Mouse (Mus musculus) lung, embryonic 15.5 days (tissue): ENCODE data around the gene F3. TPM values are rescaled to one million over a fixed set of nuclear protein-coding genes. Genes with fewer than 3 reads are reported as not detected.
"Not testable (repeated sequence)": the region's sequence is repeated elsewhere in the genome, so short reads cannot be mapped to it uniquely, and the experiment has no call there.

ENCODE experiments used
- ATAC-seq: fragments of 200-750 bp; cut with Nextera tagmentation; 2 replicates; pipeline ENCODE4 v1.8.0; 2017; ENCODE audit warnings: moderate number of reproducible peaks, borderline replicate concordance; ENCODE audit not compliant: low FRiP score, low TSS enrichment; ENCODE audit errors: extremely low read depth
- H3K27ac ChIP-seq: fragments of 300-500 bp; sonication (generic); 2 replicates; pipeline ENCODE4 v1.5.1; 2015; ENCODE audit warnings: moderate library complexity, mild to moderate bottlenecking, inconsistent platforms
- H3K27me3 ChIP-seq: fragments of 300-500 bp; sonication (generic); 2 replicates; pipeline ENCODE4 v1.6.1; 2015; ENCODE audit warnings: inconsistent platforms
- H3K36me3 ChIP-seq: fragments of 300-500 bp; sonication (generic); 2 replicates; pipeline ENCODE4 v1.6.1; 2015; ENCODE audit warnings: inconsistent platforms
- H3K4me1 ChIP-seq: fragments of 300-500 bp; sonication (generic); 2 replicates; pipeline ENCODE4 v1.6.1; 2015; ENCODE audit warnings: inconsistent platforms
- H3K4me2 ChIP-seq: fragments of 300-500 bp; sonication (generic); 2 replicates; pipeline ENCODE4 v1.6.1; 2015; ENCODE audit warnings: inconsistent platforms, mild to moderate bottlenecking, moderate library complexity
- H3K4me3 ChIP-seq: fragments of 300-500 bp; sonication (generic); 2 replicates; pipeline ENCODE4 v1.5.1; 2015; ENCODE audit warnings: mild to moderate bottlenecking, inconsistent platforms
- H3K9ac ChIP-seq: fragments of 300-500 bp; sonication (generic); 2 replicates; pipeline ENCODE4 v1.6.1; 2015; ENCODE audit warnings: inconsistent platforms
- H3K9me3 ChIP-seq: fragments of 300-500 bp; sonication (generic); 2 replicates; pipeline ENCODE4 v1.6.1; 2016; ENCODE audit warnings: inconsistent platforms
- WGBS: fragments of 180-500 bp; shearing (Covaris S2); methylation state at CpG from one replicate; pipeline ENCODE4 v1.1.7; 2015; 5-methylcytosine and 5-hydroxymethylcytosine counted together
- polyA plus RNA-seq: library from polyadenylated mRNA; unstranded; fragments of >200 nt; fragmentation: Nextera tagmentation; extraction: Ambion mirVana; gene quantifications from 2 replicates; pipeline ENCODE4 v1.2.1, GENCODE M21; 2015

The F3 gene
- polyA plus RNA-seq, 1 experiment from 2014 or later, result 26.4 TPM

DNA sequence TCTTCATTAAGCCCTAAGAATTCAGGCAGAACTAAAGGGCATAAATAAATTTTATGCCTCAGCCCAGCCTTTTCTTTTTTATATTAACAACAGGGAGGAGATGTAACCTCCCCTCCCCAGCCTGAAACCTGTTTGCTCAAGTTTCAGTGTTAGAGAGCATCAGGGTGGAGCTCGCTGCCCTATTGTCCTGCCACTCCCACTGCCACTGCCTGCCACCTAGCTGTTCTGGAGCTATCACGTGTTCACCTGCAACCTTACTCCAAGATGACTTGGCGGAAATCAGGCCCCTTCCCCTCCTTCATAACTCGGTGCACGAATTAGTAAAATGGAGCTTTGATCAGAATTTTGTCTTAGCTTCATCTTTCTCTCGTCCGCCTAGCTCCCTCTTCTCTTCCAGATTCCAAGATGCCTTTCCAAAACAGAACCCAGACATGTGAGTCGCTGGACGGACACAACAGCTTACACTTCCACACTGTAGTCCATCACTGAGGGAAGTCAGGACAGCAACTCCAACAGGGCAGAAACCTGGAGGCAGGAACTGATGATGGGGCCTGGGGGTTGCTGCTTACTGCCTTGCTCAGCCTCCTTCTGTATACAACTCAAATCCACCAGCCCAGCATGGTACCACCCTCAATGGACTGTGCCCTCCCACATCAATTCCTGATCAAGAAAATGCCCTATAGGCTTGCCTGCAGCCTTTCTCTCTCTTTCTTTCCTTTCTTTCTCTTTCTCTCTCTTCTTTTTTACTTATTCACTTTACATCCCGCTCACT is 31.2 kb downstream of the F3 start:
- 79% methylated on average over 10 of the region's 10 CpGs for WGBS
- ATAC-seq, result not testable (repeated sequence)
- peaks cover 10% of the 10 kb centered on the region; the same call in 1 of the 2 replicates for H3K36me3 ChIP-seq

DNA sequence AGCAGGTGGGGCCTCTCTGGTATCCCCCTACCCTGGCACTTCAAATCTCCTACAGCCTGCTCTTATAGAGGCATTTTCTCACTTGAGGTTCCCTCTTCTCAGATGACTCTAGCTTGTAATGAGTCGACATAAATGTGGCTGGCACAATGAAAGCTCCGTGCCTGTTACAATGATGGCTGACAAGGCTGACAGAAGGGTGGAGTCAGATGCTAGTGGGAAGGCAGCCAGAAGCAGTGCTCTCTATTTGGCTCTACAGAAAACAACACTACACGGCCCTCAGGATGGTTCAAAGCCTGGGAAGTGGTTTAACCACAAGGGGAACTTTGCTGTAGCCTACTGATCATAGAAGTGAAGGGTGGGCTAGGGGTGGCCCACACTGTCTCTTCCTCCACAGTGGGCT is 31.8 kb downstream of the F3 start:
- ATAC-seq, result no peak
- 0 out of 2 replicates have a peak, but pooled peaks cover 5% of the 10 kb centered on the region for H3K4me1 ChIP-seq
- WGBS, result 21% methylated on average over 3 of the region's 3 CpGs

More for the DNA sequence above, 31.2 kb downstream of the F3 start:
- not testable (repeated sequence) for H3K4me2 ChIP-seq, H3K9me3 ChIP-seq, H3K4me1 ChIP-seq, H3K27ac ChIP-seq, H3K27me3 ChIP-seq, H3K9ac ChIP-seq, H3K4me3 ChIP-seq

DNA sequence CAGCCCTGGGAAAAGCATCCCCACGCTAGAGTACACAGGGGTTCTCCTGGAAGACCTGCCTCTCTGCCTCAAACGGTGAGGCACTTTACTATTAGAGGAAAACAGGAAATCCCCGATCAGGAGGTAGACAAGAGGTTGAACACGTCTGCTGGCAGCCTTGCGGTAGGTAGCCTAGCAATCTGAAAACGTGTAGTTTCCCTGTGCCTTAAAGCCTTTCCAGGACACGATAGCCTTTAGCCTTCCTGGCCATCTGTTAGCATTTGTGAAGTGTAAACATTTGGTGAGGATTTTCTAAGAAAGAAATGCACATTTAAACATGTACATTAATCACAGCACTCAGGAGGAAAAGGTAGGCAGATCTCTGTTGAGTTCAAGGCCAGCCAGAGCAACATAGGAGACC is 35.0 kb downstream of the F3 start:
- no peak for ATAC-seq
- 27% methylated on average over 7 of the region's 7 CpGs for WGBS
- no peak overlapping the region for H3K9ac ChIP-seq
- H3K4me3 ChIP-seq, result no peak overlapping the region
- peaks cover 15% of the 10 kb centered on the region; the same call in 1 of the 2 replicates for H3K36me3 ChIP-seq
- no peak overlapping the region for H3K27ac ChIP-seq
- no peaks in the 10 kb centered on the region for H3K9me3 ChIP-seq
- H3K4me2 ChIP-seq, result no peak overlapping the region
- 0 out of 2 replicates have a peak, but pooled peaks cover 5% of the 10 kb centered on the region for H3K4me1 ChIP-seq
- no peaks in the 10 kb centered on the region for H3K27me3 ChIP-seq

More for the DNA sequence above, 31.8 kb downstream of the F3 start:
- no peak overlapping the region for H3K27ac ChIP-seq
- peaks cover 11% of the 10 kb centered on the region; the same call in 1 of the 2 replicates for H3K36me3 ChIP-seq
- no peaks in the 10 kb centered on the region for H3K27me3 ChIP-seq
- H3K9ac ChIP-seq, result no peak overlapping the region
- H3K9me3 ChIP-seq, result no peaks in the 10 kb centered on the region
- H3K4me2 ChIP-seq, result no peak overlapping the region
- H3K4me3 ChIP-seq, result no peak overlapping the region

DNA sequence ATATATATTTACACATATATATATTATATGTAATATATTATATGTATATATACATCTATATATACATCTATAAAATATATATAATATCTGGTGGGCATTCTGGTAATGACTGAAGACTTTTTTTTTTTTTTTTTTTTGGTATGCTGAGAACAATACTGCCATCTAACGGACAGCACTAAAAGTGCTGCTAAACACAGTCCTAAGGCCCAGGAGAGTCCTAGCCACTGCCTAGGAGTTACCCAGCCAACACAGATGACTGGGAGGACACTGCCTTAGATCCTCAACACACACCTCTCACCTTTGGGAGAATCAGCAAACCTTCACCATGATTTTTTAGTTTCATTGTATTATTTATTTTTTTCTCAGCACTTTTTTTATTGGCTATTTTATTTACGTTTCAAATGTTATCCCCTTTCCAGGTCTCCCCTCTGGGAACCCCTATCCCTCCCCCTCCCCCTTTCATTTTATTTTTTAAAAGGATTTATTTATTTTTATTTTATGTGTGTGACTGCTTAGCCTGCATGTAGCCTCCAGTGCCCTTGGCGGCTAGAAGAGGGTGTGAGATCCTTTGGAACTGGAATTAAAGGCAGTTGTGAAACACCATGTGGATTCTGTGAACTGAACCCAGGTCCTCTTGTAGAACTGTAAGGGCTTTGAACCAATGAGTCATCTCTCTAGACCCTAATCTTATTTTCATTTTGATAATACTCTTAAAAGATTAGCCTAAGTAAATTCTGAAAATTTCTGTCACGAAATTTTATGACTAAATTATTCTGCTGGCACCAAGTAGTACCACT is 38.9 kb downstream of the F3 start:
- Histone ChIP-seq H3K9me3 (no peaks in the 10 kb centered on the region), H3K4me3 (no peak overlapping the region), H3K4me1 (no peaks in the 10 kb centered on the region), H3K27me3 (no peaks in the 10 kb centered on the region), H3K9ac (no peak overlapping the region), H3K36me3 (peaks cover 39% of the 10 kb centered on the region), H3K4me2 (no peak overlapping the region), H3K27ac (no peak overlapping the region)
- 57% methylated on average over 4 of the region's 4 CpGs for WGBS
- ATAC-seq, result peak; percentile 65; the same call in 1 of the 2 replicates

DNA sequence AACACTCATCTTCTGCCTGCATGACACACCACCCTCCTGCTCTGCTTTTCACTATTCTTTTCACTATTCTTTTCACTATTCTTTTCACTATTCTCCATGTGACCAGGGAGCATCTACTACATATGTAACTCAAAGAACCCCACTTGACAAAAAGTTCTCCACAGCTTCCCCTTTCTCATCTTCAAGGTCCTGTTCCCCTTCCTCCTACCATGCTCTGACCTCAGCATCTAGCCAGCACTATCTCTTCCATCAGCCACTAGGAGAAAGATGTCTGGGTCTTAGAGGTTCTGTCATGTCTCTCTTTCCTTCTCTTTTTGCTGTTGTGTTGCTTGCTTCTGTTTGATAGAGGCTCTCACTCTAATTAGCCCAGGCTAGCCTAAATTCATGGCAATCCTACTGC is 42.7 kb downstream of the F3 start:
- peaks cover 60% of the 10 kb centered on the region for H3K36me3 ChIP-seq
- H3K9me3 ChIP-seq, result no peaks in the 10 kb centered on the region
- H3K27ac ChIP-seq, result no peak overlapping the region
- no peak overlapping the region for H3K4me2 ChIP-seq
- H3K27me3 ChIP-seq, result no peaks in the 10 kb centered on the region
- H3K4me3 ChIP-seq, result no peak overlapping the region
- no peak overlapping the region for H3K9ac ChIP-seq
- no peaks in the 10 kb centered on the region for H3K4me1 ChIP-seq
- ATAC-seq, result no peak

DNA sequence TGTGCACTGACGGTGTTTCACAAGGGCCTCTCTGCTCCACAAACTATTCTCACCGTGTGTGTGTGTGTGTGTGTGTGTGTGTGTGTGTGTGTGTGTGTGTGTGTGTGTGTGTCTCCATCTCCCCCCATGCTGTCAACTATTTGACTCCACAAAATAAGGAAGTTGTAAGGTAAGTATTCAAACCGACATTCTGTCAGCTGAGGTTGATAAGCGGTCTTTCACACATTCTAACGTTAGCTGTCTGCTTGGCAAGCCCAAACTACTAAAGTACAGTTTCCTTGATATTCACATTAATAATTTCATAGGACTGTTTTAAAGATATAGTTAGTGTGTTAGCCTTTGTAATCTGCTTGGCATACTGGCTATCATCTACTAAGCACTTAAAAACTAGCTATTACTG is 43.5 kb downstream of the F3 start:
- H3K4me3 ChIP-seq, result no peak overlapping the region

DNA sequence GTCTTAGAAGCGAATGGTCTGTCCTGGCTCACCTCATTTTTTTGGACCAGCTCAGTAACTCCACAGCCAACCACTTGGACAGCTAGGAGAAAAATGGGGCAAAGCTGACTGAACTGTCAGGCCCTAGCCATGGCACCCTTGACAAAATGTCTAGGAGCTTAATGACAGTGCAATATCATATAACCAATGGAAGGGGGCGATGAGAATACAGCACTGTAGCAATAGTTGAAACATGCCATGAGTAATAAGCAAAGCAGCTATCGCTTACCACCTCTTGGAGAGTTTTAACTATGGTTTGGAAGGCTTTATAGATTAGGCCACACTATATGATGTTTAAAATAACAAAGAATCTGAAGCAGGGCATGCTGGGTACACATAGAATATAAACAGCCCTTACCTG is 45.4 kb downstream of the F3 start:
- H3K27me3 ChIP-seq, result no peaks in the 10 kb centered on the region
- H3K9ac ChIP-seq, result no peak overlapping the region
- H3K4me3 ChIP-seq, result no peak overlapping the region
- peaks cover 67% of the 10 kb centered on the region for H3K36me3 ChIP-seq
- H3K4me1 ChIP-seq, result no peaks in the 10 kb centered on the region
- 88% methylated on average over 3 of the region's 3 CpGs for WGBS
- no peak for ATAC-seq
- H3K9me3 ChIP-seq, result no peaks in the 10 kb centered on the region
- H3K27ac ChIP-seq, result no peak overlapping the region
- H3K4me2 ChIP-seq, result no peak overlapping the region

More for the DNA sequence above, 43.5 kb downstream of the F3 start:
- no peak overlapping the region for H3K4me2 ChIP-seq
- H3K27me3 ChIP-seq, result no peaks in the 10 kb centered on the region
- H3K36me3 ChIP-seq, result peaks cover 66% of the 10 kb centered on the region
- no peak overlapping the region for H3K9ac ChIP-seq
- no peaks in the 10 kb centered on the region for H3K9me3 ChIP-seq
- H3K4me1 ChIP-seq, result no peaks in the 10 kb centered on the region
- H3K27ac ChIP-seq, result no peak overlapping the region
- 79% methylated on average over 5 of the region's 5 CpGs for WGBS
- no peak for ATAC-seq

DNA sequence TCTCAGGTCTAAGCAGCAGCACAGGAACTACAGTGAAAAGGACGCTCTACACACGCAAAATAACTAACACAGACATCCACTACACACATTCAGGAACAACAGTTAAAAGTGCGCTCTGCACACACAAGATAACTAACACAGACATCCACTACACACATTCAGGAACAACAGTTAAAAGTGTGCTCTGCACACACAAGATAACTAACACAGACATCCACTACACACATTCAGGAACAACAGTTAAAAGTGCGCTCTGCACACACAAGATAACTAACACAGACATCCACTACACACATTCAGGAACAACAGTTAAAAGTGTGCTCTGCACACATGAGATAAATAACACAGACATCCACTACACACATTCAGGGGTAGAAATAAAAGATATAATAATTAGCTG is 50.0 kb downstream of the F3 start:
- not testable (repeated sequence) for H3K4me3 ChIP-seq, H3K9me3 ChIP-seq, H3K9ac ChIP-seq, H3K4me2 ChIP-seq, H3K27ac ChIP-seq, H3K4me1 ChIP-seq, H3K27me3 ChIP-seq, ATAC-seq
- 96% methylated on average over 4 of the region's 4 CpGs for WGBS
- peaks cover 52% of the 10 kb centered on the region for H3K36me3 ChIP-seq

DNA sequence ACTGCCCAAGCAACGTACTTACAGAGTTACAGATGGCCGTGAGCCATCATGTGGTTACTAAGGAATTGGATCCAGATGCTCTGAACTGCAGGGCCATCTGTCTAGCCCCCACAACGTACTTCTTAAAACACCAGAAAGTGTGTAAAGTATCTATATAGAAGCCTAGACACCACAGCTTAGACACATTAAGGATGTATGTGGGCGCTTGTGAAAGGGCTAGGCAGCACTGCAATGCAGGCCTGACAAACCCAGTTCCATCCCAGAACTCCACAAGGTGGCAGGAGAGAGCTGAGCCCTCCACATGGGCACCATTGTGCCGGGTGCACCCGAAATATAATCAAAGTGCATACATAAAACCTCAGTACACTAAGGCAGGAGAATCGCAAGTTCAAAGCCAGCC is 54.6 kb downstream of the F3 start:
- ATAC-seq, result no peak
- 50% methylated on average over 7 of the region's 7 CpGs for WGBS

DNA sequence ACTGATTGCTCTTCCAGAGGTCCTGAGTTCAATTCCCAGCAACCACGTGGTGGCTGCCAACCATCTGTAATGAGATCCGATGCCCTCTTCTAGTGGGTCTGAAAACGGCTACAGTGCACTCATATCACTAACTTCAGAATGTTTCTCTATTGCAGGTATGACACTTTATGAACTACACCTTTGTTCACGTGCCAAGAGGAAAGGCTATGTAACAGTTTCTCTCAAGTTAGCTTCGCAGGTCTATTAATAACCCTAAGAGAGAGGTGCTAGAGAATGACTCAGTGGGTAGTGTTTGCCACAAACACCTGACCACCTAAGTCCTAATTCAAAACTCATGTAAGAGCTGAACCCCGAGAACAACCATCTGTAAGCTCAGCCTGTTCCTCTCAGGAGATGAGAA is 59.7 kb downstream of the F3 start:
- Histone ChIP-seq H3K27me3 (no peaks in the 10 kb centered on the region), H3K4me2 (no peak overlapping the region), H3K9me3 (no peaks in the 10 kb centered on the region), H3K27ac (no peak overlapping the region), H3K4me3 (no peak overlapping the region), H3K4me1 (no peaks in the 10 kb centered on the region), H3K9ac (no peak overlapping the region), H3K36me3 (peaks cover 8% of the 10 kb centered on the region)
- WGBS, result 66% methylated on average over 6 of the region's 6 CpGs
- no peak for ATAC-seq

More for the DNA sequence above, 54.6 kb downstream of the F3 start:
- Histone ChIP-seq H3K4me2 (no peak overlapping the region), H3K27ac (no peak overlapping the region), H3K36me3 (peaks cover 22% of the 10 kb centered on the region), H3K9ac (no peak overlapping the region), H3K4me1 (no peaks in the 10 kb centered on the region), H3K27me3 (no peaks in the 10 kb centered on the region), H3K4me3 (no peak overlapping the region), H3K9me3 (no peaks in the 10 kb centered on the region)
